Mouse (Mus musculus) E14TG2a.4 (cell line): ENCODE results near the gene Sox11.

Source experiments
- CTCF ChIP-seq: conservative IDR thresholded peaks from 2 replicates; pipeline ENCODE4 v1.5.1; 2014; ENCODE audit warnings: low read length
- POU5F1 ChIP-seq: IDR thresholded peaks from 2 replicates; pipeline ENCODE4 v1.6.1; 2014; ENCODE audit warnings: low read length, borderline replicate concordance

DNA sequence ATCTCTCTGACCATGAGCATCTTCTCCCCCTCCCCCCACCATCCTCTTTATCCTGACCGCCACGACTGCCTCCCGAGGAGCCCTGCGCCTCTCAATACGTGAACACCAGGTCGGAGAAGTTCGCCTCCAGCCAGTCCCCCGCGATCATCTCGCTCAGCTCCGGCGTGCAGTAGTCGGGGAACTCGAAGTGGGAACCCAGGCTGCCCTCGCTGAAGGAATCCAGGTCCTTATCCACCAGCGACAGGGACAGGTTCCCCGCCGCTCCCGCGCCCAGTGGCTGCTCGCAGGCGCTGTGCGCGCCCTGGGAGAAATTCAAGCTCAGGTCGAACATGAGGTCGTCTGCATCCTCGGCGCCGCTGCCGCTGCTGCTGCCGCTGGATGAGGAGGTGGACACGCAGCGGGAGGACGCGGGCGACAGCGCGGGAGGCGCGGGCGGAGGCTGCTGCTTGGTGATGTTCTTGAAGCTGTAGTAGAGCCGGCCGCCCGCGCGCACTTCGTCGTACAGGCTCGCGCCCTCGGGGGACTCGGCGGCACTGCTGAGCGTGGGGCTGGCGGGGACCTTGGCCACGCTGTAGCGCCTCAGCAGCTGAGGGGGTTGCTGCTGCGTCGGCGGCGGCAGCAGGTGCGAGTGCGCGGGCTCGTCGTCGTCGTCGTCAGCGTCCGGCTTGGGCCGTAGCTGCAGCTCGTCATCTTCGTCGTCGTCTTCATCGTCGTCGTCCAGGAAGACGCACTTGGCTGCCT lies 1.1 kb downstream of the Sox11 start:
- TF ChIP-seq CTCF (no peak), POU5F1 (no peak)
